Mouse (Mus musculus) thymus, postnatal 4 days (tissue): ENCODE data around the gene Gata5.
A peak's percentile ranks its signal among the peaks of the same experiment; 100 is the strongest.

Experiments used
- DNase-seq: peaks from one replicate; pipeline ENCODE4 v3.0.0; 2021

Gene Gata5

GRCm38 (mm10) chr2:180306423-180307168 is 27.9 kb downstream of the Gata5 start:
- no peak for DNase-seq

GRCm38 (mm10) chr2:180306009-180306408 is 28.5 kb downstream of the Gata5 start:
- DNase-seq = no peak

- DNase-seq = no peak
Observed at GRCm38 (mm10) chr2:180305490-180305889, 29.0 kb downstream of the Gata5 start.

GRCm38 (mm10) chr2:180304554-180304953 is 29.9 kb downstream of the Gata5 start:
- no peak for DNase-seq

- no peak for DNase-seq
Observed at GRCm38 (mm10) chr2:180303468-180303867, 31.0 kb downstream of the Gata5 start.

GRCm38 (mm10) chr2:180302201-180302600 is 32.3 kb downstream of the Gata5 start:
- no peak for DNase-seq

GRCm38 (mm10) chr2:180300771-180301170 is 33.7 kb downstream of the Gata5 start:
- no peak for DNase-seq

- DNase-seq = no peak
Observed at GRCm38 (mm10) chr2:180300252-180300651, 34.2 kb downstream of the Gata5 start.

GRCm38 (mm10) chr2:180292906-180293305 is 41.6 kb downstream of the Gata5 start:
- no peak for DNase-seq

GRCm38 (mm10) chr2:180292026-180292425 is 42.5 kb downstream of the Gata5 start:
- DNase-seq = no peak

- no peak for DNase-seq
Observed at GRCm38 (mm10) chr2:180291566-180291965, 42.9 kb downstream of the Gata5 start.

GRCm38 (mm10) chr2:180290503-180290902 is 44.0 kb downstream of the Gata5 start:
- DNase-seq = no peak

- DNase-seq = no peak
Observed at GRCm38 (mm10) chr2:180289440-180290108, 44.9 kb downstream of the Gata5 start, which contains the start of gene Rbbp8nl. TSS of gene Rbbp8nl (minus strand) at chr2:180289879.

- DNase-seq = no peak
Observed at GRCm38 (mm10) chr2:180288966-180289365, 45.5 kb downstream of the Gata5 start.

GRCm38 (mm10) chr2:180279321-180279720 is 55.2 kb downstream of the Gata5 start:
- no peak for DNase-seq

GRCm38 (mm10) chr2:180277773-180278320 is 56.7 kb downstream of the Gata5 start:
- DNase-seq = no peak

GRCm38 (mm10) chr2:180276851-180277259 is 57.6 kb downstream of the Gata5 start:
- peak; percentile 35 for DNase-seq

- DNase-seq = no peak
Observed at GRCm38 (mm10) chr2:180276385-180276784, 58.1 kb downstream of the Gata5 start.

- DNase-seq = peak; percentile 83
Observed at GRCm38 (mm10) chr2:180275836-180276235, 58.7 kb downstream of the Gata5 start.
